Mouse (Mus musculus) liver, adult 2 months (tissue): ENCODE measurements at regions not wholly inside any gene's neighbourhood (a gene's known extent, or its start where the extent isn't known, plus 50 kb on each side); places are given as distances from the start of the nearest gene placed in this dataset.

Source experiments
- CTCF ChIP-seq: fragments of 200-500 bp; IDR thresholded peaks from 2 replicates; pipeline ENCODE4 v1.5.1; 2011; ENCODE audit warnings: low read depth, low read length, control low read depth
- POLR2A ChIP-seq: fragments of 200-500 bp; IDR thresholded peaks from 2 replicates; pipeline ENCODE4 v1.6.1; 2011; ENCODE audit warnings: low read length, control low read depth; ENCODE audit not compliant: insufficient read depth; ENCODE audit errors: extremely low read depth

DNA sequence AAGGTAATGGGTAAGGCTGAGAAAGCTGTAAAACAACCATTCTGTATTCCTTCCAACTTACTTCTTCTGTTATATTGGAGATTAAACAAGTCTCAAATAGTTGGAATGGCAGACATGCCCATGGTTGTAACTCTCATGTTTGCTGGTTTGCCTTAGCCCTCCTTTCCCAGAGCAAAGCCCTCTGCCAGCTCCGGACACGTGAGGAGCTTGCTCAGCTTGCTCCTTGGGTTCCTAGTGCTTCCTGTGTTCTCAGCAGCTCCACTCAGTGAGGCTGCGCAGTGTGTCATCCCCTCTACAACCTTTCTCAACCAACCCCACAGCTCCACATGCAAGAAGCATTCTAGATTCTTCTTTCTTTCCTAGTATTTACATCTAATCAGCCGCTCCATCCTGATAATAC lies 193.3 kb upstream of the Tmem45b start:
- no peak for TF ChIP-seq CTCF
- no peak for TF ChIP-seq POLR2A
